Mouse (Mus musculus): Measurements from ENCODE around the gene Zfp109. TPM values are rescaled to one million over a fixed set of nuclear protein-coding genes. Genes with fewer than 3 reads are reported as not detected.
A peak's percentile ranks its signal among the peaks of the same experiment; 100 is the strongest.
"Not testable (repeated sequence)": the region's sequence is repeated elsewhere in the genome, so short reads cannot be mapped to it uniquely, and the experiment has no call there.

The Zfp109 gene
- total and polyA plus RNA-seq, 3 experiments = not detected

DNA sequence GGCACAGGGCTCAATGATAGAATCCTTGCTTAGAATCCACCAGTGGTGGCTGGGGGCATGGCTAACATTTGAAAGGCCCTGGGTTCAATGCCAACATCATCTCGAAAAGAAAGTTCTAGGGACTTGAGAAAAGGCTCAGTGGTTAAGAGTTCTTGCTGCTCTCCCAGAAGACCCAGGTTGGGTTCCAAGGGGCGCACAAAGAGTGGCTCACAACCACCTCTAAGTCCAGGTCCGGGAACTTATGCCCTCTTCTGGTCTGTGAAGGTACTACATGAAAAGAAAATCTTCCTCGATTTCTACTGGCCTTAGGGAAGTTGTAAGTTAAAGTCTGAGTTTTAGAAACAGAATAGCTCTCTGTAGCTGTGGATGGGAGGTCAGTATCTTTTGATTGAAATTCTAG lies 48.7 kb upstream of the Zfp109 start:
- H3K79me2 ChIP-seq (replicated peaks; ENCODE audit: control insufficient read depth, extremely low read depth, insufficient read depth, poor library complexity, severe bottlenecking) = no peaks in the 10 kb centered on the region
- no peak overlapping the region for H3K4me3 ChIP-seq (replicated peaks in 1 of 3; ENCODE audit: low read depth in 2 of 3, low read length in 2 of 3, poor library complexity in 1 of 3)
- no peak overlapping the region for H3K9ac ChIP-seq (ENCODE audit: insufficient read depth, low read depth)
- no peak overlapping the region for H3K4me2 ChIP-seq (ENCODE audit: insufficient read depth, low read depth, poor library complexity, severe bottlenecking)
- H3K27ac ChIP-seq (ENCODE audit: insufficient read depth, low read depth) = no peak overlapping the region
- H3K9me3 ChIP-seq (replicated peaks; ENCODE audit: low read length) = no peaks in the 10 kb centered on the region
- peaks cover 0 to 5% of the 10 kb centered on the region in 2 experiments; a peak in 1 of 4 replicates for H3K4me1 ChIP-seq (ENCODE audit: control insufficient read depth in 1 of 2, insufficient read depth in 2 of 2)
- H3K27me3 ChIP-seq (replicated peaks) = peaks cover 3% of the 10 kb centered on the region
- DNase-seq (ENCODE audit: extremely low read depth) = peak; percentile 18
- peaks cover 6 to 12% of the 10 kb centered on the region in 2 experiments for H3K36me3 ChIP-seq (replicated peaks in 1 of 2; ENCODE audit: control insufficient read depth in 1 of 2, insufficient read depth in 1 of 2, low read length in 1 of 2)
- in situ Hi-C loops (cut with MboI; ENCODE audit: low pct_ligation_motif_present, low pct_unique_long_range_greater_than_20kb, low sequenced_read_pairs) = no loop called here
- dilution Hi-C loops (cut with MboI; ENCODE audit: extremely low pct_ligation_motif_present, extremely low pct_unique_long_range_greater_than_20kb, low sequenced_read_pairs) = no loop called here
- TF ChIP-seq RAD21 (IDR thresholded peaks at IDR 0.05; ENCODE audit: low read depth, low read length) (peak; percentile 35), HCFC1 (IDR thresholded peaks at IDR 0.05; ENCODE audit: low read depth, low read length) (no peak), CTCF (conservative IDR thresholded peaks at IDR 0.05 in 1 of 2, IDR thresholded peaks at IDR 0.05 in 1 of 2; ENCODE audit: low read depth in 2 of 2, low read length in 2 of 2) (peak; percentile 26 to 62; a peak in 3 of 4 replicates), SMC3 (IDR thresholded peaks at IDR 0.05; ENCODE audit: low read depth, low read length) (peak; percentile 61), BHLHE40 (IDR thresholded peaks at IDR 0.05; ENCODE audit: low read depth, low read length) (no peak)

DNA sequence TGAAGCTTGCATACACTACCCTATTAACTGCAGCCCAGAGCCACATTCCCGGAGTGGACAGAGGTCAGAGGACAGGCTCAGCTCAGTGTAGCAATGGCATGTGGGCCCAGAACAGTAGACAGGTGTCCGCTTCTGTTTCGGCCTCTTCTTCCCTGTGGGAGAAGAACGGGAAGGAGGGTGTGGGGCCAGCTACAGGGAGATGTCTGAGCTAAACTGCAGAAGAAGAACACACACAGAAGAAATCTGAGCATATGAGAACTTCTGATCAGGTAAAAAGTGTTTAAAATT lies 43.4 kb upstream of the Zfp109 start:
- dilution Hi-C loops (cut with MboI; ENCODE audit: extremely low pct_ligation_motif_present, extremely low pct_unique_long_range_greater_than_20kb, low sequenced_read_pairs) = no loop called here
- no peaks in the 10 kb centered on the region for H3K9me3 ChIP-seq (replicated peaks; ENCODE audit: low read length)
- no peak for TF ChIP-seq RAD21 (IDR thresholded peaks at IDR 0.05; ENCODE audit: low read depth, low read length)

DNA sequence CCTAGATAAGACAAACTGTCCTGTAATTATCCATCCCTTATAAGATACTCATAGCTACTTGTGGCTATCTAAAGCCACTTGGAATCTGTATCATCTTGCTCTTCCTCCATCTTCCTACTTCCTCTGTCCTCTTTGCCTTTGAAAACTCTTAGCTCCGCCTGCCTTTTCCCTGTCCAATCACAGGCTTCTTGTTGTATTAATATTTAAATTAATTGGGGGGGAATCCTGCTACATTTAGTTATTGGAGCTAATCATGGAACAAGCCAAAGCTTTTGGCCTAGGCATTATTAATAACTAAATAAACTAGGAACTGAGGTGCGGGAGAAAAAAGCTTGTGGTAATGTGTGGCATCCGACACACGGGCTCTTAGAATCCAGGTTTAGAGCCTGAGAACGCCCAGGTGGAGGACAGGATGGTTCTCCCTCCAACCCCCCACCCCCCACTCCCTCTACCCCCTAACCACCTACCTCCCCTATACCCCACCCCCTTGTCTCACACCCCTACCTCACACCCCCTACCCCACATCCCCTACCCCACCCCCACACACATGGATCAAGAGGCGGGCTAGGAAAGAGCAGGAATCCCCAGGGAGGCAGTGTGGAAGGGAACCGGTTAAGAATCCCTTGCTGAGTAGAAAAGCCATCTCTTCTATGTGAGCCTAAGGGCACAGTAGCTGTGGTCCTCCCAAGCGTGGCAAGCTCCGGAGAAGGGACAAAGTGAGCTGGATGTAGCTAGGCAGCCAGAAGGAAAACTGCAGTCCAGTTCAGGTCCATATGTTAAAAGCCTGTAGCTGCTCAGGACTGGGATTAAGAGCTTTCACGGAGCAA lies 42.9 kb upstream of the Zfp109 start:
- peaks cover 8% of the 10 kb centered on the region for H3K27me3 ChIP-seq (replicated peaks)
- no peaks in the 10 kb centered on the region for H3K9me3 ChIP-seq (replicated peaks; ENCODE audit: low read length)
- no peak overlapping the region for H3K4me2 ChIP-seq (ENCODE audit: insufficient read depth, low read depth, poor library complexity, severe bottlenecking)
- dilution Hi-C loops (cut with MboI; ENCODE audit: extremely low pct_ligation_motif_present, extremely low pct_unique_long_range_greater_than_20kb, low sequenced_read_pairs) (no loop called here), in situ Hi-C loops (cut with MboI; ENCODE audit: low pct_ligation_motif_present, low pct_unique_long_range_greater_than_20kb, low sequenced_read_pairs) (no loop called here)
- H3K9ac ChIP-seq (ENCODE audit: insufficient read depth, low read depth) = no peak overlapping the region
- H3K36me3 ChIP-seq (replicated peaks in 1 of 2; ENCODE audit: control insufficient read depth in 1 of 2, insufficient read depth in 1 of 2, low read length in 1 of 2) = no peaks in the 10 kb centered on the region
- no peaks in the 10 kb centered on the region for H3K79me2 ChIP-seq (replicated peaks; ENCODE audit: control insufficient read depth, extremely low read depth, insufficient read depth, poor library complexity, severe bottlenecking)
- H3K27ac ChIP-seq (ENCODE audit: insufficient read depth, low read depth) = no peak overlapping the region
- TF ChIP-seq ETS1 (conservative IDR thresholded peaks at IDR 0.05; ENCODE audit: low read depth, low read length) (no peak), MAX (IDR thresholded peaks at IDR 0.05; ENCODE audit: low read length) (no peak), JUND (conservative IDR thresholded peaks at IDR 0.05; ENCODE audit: low read depth, low read length) (no peak), CTCF (conservative IDR thresholded peaks at IDR 0.05 in 1 of 2, IDR thresholded peaks at IDR 0.05 in 1 of 2; ENCODE audit: low read depth in 2 of 2, low read length in 2 of 2) (no peak), ZNF384 (IDR thresholded peaks at IDR 0.05; ENCODE audit: low read depth, low read length) (no peak), MAZ (IDR thresholded peaks at IDR 0.05; ENCODE audit: low read depth, low read length) (no peak), E2F4 (IDR thresholded peaks at IDR 0.05; ENCODE audit: insufficient replicate concordance, low read depth, low read length) (no peak), HCFC1 (IDR thresholded peaks at IDR 0.05; ENCODE audit: low read depth, low read length) (no peak), IRF4 (IDR thresholded peaks at IDR 0.05; ENCODE audit: low read depth, low read length) (no peak)
- DNase-seq (ENCODE audit: extremely low read depth) = no peak
- no peak overlapping the region for H3K4me3 ChIP-seq (replicated peaks in 1 of 3; ENCODE audit: low read depth in 2 of 3, low read length in 2 of 3, poor library complexity in 1 of 3)
- no peaks in the 10 kb centered on the region for H3K4me1 ChIP-seq (ENCODE audit: control insufficient read depth in 1 of 2, insufficient read depth in 2 of 2)

More for the DNA sequence above, 43.4 kb upstream of the Zfp109 start:
- no peak overlapping the region for H3K9ac ChIP-seq (ENCODE audit: insufficient read depth, low read depth)
- H3K4me2 ChIP-seq (ENCODE audit: insufficient read depth, low read depth, poor library complexity, severe bottlenecking) = no peak overlapping the region
- no peaks in the 10 kb centered on the region for H3K79me2 ChIP-seq (replicated peaks; ENCODE audit: control insufficient read depth, extremely low read depth, insufficient read depth, poor library complexity, severe bottlenecking)
- H3K27me3 ChIP-seq (replicated peaks) = peaks cover 8% of the 10 kb centered on the region
- no peak overlapping the region for H3K4me3 ChIP-seq (replicated peaks in 1 of 3; ENCODE audit: low read depth in 2 of 3, low read length in 2 of 3, poor library complexity in 1 of 3)
- no peak overlapping the region for H3K27ac ChIP-seq (ENCODE audit: insufficient read depth, low read depth)
- no peak for DNase-seq (ENCODE audit: extremely low read depth)
- H3K4me1 ChIP-seq (ENCODE audit: control insufficient read depth in 1 of 2, insufficient read depth in 2 of 2) = no peaks in the 10 kb centered on the region
- H3K36me3 ChIP-seq (replicated peaks in 1 of 2; ENCODE audit: control insufficient read depth in 1 of 2, insufficient read depth in 1 of 2, low read length in 1 of 2) = no peaks in the 10 kb centered on the region
- in situ Hi-C loops (cut with MboI; ENCODE audit: low pct_ligation_motif_present, low pct_unique_long_range_greater_than_20kb, low sequenced_read_pairs) = no loop called here

DNA sequence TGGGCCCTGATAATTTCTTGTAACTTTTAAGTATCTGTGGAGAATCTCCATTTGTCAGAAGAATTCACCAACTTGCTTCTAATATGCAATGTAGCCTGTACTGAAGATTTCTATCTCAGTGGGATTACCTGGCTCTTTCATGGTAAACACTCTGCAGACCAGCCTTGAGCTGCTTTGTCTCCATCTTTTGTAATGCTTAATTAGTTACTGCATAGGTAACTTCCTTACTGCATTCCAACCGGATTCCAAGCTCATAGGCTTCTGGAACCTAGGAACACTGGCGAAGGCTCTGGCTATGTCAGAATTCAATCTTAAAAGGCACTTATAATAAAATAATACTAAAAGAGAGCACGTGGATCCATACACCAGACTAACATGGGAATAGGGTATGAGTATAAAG lies 41.4 kb upstream of the Zfp109 start:
- H3K27me3 ChIP-seq (replicated peaks); H3K4me3 ChIP-seq (replicated peaks in 1 of 3; ENCODE audit: low read depth in 2 of 3, low read length in 2 of 3, poor library complexity in 1 of 3); H3K27ac ChIP-seq (ENCODE audit: insufficient read depth, low read depth); H3K4me2 ChIP-seq (ENCODE audit: insufficient read depth, low read depth, poor library complexity, severe bottlenecking); in situ Hi-C loops (cut with MboI; ENCODE audit: low pct_ligation_motif_present, low pct_unique_long_range_greater_than_20kb, low sequenced_read_pairs); H3K4me1 ChIP-seq (ENCODE audit: control insufficient read depth in 1 of 2, insufficient read depth in 2 of 2); dilution Hi-C loops (cut with MboI; ENCODE audit: extremely low pct_ligation_motif_present, extremely low pct_unique_long_range_greater_than_20kb, low sequenced_read_pairs); DNase-seq (ENCODE audit: extremely low read depth); H3K9me3 ChIP-seq (replicated peaks; ENCODE audit: low read length); H3K79me2 ChIP-seq (replicated peaks; ENCODE audit: control insufficient read depth, extremely low read depth, insufficient read depth, poor library complexity, severe bottlenecking); H3K36me3 ChIP-seq (replicated peaks in 1 of 2; ENCODE audit: control insufficient read depth in 1 of 2, insufficient read depth in 1 of 2, low read length in 1 of 2); H3K9ac ChIP-seq (ENCODE audit: insufficient read depth, low read depth): not testable (repeated sequence)

Data from CH12.LX (cell line).